Mouse (Mus musculus) heart, adult 2 months (tissue): ENCODE measurements around the gene Dnajc7.

ENCODE experiments used
- CTCF ChIP-seq: fragments of 200-600 bp; IDR thresholded peaks from 2 replicates; pipeline ENCODE4 v1.8.1; 2022; ENCODE audit warnings: antibody characterized with exemption, mild to moderate bottlenecking, moderate library complexity
- POLR2A ChIP-seq: fragments of 200-500 bp; IDR thresholded peaks from 2 replicates; pipeline ENCODE4 v1.6.1; 2011; ENCODE audit warnings: mild to moderate bottlenecking, low read depth, low read length, control low read depth; ENCODE audit not compliant: insufficient read depth

DNA sequence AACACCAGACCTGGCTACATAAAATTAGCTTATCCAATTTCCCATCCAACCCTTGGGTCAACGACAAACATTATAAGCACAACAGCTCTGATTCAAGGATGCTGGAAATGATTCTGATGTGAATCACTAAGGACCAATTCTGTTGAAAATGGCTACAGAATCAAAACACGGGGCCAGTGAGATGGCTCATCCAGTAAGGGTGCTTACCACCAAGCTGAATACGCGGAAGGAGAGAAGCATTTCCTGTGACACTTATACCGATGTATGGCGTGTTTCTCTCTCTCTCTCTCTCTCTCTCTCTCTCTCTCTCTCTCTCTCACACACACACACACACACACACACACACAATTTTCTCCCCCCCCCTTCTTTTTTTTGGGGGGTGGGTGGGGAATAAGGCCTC, 12.8 kb downstream of the Dnajc7 start:
- TF ChIP-seq CTCF (no peak), POLR2A (no peak)
